Mouse (Mus musculus): Measurements from ENCODE around the gene Rb1. TPM values are rescaled to one million over a fixed set of nuclear protein-coding genes. Genes with fewer than 3 reads are reported as not detected.

The Rb1 gene
- polyA plus RNA-seq, 1 experiment from 2014 or later: 54.3 TPM

DNA sequence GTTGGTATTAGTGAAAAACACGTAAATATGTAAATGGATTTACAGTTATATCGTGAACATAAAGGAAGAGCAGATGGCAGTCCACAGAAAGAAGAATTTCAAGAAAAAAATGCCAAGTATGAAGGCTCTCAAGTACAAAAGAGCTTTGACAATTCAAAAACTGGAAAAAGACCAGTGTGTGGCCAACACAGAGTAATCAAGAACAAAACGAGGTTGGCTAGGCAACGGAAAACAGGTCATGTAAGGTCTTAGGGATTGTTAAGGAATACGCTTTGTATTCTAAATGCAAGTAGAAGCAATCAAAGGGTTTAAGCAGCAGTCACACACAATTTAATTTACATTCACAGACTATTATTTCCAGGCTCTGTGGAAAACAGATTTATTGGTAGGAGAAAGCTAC lies 53.8 kb downstream of the Rb1 start:
- no peak for DNase-seq (ENCODE audit: low spot score)

DNA sequence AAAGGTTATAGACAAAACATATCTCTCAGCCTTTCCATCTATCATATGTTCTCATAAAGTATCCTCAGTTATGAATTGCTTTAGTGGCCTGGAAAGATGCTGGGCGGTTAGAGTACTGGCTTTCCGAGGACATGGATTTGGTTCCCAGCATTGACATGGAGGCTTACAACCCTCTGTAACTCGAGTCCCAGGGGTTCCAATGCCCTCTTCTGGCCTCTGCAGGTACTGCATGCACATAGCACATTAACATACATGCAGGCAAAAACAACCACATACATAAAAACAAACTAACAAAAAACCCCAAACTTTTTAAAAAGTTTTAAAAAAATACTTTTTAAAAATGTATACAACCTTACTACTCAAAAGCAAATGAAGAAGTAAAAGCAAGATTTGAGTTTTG lies 59.5 kb downstream of the Rb1 start:
- DNase-seq (ENCODE audit: low spot score): peak; percentile 32

DNA sequence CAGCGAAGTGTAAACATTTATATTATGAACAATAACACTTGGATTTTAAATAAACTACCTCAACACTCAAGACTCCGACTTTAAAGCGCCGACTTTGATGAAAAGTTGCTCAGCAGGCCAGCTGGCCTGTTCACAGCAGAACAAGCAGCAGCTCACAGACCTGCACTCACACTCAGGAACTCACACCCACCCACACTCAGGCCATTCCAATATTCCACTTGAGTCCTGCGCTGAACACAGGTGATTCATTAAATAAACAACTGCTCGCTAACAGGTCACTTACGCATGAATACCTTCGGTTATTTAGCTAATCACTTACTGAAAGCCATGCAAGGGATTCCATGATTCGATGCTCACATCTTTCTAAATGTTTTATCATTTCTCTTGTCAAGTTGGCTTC lies 63.4 kb downstream of the Rb1 start:
- DNase-seq (ENCODE audit: low spot score): no peak

GRCm38 (mm10) chr14:73258181-73258580 lies 67.4 kb downstream of the Rb1 start:
- no peak for DNase-seq (ENCODE audit: low spot score)

DNA sequence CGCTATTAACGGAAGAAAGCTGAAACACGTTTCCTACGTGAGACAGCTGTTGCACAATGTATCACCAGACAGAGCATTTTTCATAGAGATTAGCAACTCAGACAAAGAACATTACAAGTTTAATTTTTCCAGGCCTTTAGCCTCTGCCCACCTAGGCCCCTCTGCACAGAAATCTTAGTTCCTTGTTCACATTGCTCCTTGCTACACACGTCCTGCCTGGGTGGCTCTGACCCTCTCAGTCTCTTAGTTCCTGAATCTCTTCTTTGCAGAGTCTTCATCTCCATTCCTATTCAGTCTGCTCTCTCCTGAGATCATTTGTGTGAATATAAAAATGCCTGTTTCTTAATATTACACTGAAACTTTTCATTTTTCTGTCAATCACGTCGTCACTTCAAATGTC lies 68.3 kb downstream of the Rb1 start:
- no peak for DNase-seq (ENCODE audit: low spot score)

- peak; percentile 56 for DNase-seq (ENCODE audit: low spot score)
Measured at GRCm38 (mm10) chr14:73255426-73255970, 70.1 kb downstream of the Rb1 start.

GRCm38 (mm10) chr14:73254412-73254811 lies 71.2 kb downstream of the Rb1 start:
- DNase-seq (ENCODE audit: low spot score): no peak

GRCm38 (mm10) chr14:73253453-73254251 lies 72.0 kb downstream of the Rb1 start:
- DNase-seq (ENCODE audit: low spot score): peak; percentile 32

DNA sequence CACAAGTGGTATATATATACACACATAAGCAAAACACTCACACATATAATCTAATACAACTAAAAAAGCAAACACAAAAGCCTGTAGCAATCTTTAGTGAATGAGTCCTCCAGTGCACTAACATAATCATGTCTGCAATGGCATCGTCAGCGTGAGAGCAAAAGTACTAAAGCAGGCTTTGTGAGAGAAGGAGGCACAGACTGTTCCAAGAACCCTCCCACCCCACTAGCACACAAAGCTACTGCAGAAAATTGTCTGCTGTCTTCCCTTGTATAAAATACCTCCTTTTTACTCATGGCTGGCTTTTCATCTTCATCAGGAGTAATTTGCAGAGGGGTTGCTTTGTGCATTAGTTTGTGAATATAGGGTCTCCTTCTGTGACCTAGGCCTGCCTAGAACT lies 73.3 kb downstream of the Rb1 start:
- no peak for DNase-seq (ENCODE audit: low spot score)

DNA sequence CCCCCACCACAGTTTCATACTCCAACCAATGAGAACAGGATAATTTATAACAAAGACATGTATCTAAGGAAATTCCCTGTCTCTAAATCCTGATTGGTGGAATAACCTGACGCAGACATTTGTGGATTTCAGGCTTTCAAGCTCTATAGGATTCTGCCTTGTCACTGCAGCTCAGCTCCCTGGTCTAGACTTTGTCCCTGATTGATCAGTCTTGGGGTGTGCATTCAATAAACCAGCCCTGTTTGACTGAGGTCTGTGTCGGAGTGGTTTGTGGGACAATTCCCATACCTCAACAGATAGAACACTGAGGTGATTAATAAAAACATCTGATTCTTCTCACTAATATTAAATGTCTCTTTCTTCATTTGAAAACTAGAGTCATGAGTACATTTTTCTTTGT lies 75.6 kb downstream of the Rb1 start:
- DNase-seq (ENCODE audit: low spot score): no peak

DNA sequence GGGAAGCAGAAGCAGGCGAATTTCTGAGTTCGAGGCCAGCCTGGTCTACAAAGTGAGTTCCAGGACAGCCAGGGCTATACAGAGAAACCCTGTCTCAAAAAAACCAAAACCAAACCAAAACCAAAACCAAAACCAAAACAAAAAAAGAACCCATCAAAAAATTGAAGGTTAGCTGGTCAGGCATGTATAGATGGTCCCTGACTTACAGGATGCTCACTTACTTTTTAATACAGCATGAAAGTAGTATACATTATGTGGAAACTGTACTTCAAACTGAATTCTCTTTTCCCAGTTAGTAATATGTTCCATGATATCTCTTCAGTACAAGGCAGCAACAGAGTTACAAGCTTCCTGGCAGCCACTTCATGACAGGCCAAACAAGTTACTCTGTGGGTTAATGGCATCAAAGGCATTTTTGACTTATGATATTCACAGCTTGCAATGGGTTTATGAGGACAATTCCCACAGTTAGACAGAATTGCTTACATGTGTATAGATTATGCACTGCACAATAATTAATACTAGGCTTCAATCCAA lies 81.5 kb downstream of the Rb1 start:
- no peak for DNase-seq (ENCODE audit: low spot score)

GRCm38 (mm10) chr14:73239857-73240256 lies 85.8 kb downstream of the Rb1 start:
- no peak for DNase-seq (ENCODE audit: low spot score)

DNA sequence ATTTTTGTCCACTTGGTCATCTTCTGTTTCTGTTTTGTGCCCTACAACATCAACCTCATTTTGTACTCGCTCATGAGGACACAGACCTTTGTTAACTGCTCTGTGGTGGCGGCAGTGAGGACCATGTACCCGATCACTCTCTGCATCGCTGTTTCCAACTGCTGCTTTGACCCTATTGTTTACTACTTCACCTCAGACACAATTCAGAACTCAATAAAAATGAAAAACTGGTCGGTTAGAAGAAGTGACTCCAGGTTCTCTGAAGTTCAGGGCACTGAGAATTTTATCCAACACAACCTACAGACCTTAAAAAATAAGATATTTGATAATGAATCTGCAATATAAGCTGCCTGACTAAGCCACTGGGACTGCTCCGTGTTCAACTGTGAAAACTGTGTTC lies 86.3 kb downstream of the Rb1 start:
- peak; percentile 62 for DNase-seq (ENCODE audit: low spot score)

DNA sequence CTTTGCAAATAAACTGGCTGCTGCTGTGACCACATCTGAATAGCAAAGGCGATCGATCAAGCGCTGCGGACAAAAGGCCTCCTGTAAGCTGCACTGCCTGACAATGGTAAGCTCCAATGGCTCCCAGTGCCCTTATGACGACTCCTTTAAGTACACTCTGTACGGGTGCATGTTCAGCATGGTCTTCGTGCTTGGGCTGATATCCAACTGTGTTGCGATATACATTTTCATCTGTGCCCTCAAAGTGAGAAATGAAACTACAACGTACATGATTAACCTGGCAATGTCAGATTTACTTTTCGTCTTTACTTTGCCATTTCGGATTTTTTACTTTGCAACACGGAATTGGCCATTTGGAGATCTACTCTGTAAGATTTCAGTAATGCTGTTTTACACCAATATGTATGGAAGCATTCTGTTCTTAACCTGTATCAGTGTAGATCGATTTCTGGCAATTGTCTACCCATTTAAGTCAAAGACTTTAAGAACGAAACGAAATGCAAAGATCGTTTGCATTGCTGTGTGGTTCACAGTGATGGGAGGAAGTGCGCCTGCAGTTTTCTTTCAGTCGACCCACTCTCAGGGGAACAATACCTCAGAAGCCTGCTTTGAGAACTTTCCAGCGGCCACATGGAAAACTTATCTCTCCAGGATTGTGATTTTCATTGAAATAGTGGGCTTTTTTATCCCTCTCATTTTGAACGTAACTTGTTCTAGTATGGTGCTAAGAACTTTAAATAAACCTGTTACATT lies 86.9 kb downstream of the Rb1 start:
- DNase-seq (ENCODE audit: low spot score): peak; percentile 66

DNA sequence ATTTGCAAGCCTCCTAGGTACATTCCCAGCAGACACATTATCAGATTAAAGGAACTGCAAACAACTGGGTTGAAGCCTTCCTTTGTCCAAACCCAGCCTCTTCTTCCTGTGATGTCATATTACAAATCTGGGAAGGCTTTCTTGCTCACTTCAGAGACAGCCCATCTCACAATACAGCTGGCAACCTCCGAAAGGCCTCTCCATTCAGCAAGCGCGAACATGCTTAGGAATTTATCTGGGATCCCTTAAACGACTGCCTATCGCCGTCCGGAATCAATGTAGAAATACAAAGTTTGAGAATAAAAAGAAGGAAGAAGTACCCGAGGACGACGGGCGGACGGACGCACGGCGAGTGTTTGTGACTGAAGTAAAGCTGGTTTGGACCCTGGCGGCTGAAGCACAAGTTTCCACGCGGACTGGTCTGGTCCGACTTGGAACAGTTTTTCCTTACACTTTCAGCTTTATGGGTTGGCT lies 87.7 kb downstream of the Rb1 start, which contains the start of gene Lpar6:
Gene Lpar6, plus strand, starts transcription at position 48 of the 474 bp plus-strand sequence.
- peak; percentile 70 for DNase-seq (ENCODE audit: low spot score)

GRCm38 (mm10) chr14:73234468-73235031 lies 91.1 kb downstream of the Rb1 start:
- DNase-seq (ENCODE audit: low spot score): no peak

DNA sequence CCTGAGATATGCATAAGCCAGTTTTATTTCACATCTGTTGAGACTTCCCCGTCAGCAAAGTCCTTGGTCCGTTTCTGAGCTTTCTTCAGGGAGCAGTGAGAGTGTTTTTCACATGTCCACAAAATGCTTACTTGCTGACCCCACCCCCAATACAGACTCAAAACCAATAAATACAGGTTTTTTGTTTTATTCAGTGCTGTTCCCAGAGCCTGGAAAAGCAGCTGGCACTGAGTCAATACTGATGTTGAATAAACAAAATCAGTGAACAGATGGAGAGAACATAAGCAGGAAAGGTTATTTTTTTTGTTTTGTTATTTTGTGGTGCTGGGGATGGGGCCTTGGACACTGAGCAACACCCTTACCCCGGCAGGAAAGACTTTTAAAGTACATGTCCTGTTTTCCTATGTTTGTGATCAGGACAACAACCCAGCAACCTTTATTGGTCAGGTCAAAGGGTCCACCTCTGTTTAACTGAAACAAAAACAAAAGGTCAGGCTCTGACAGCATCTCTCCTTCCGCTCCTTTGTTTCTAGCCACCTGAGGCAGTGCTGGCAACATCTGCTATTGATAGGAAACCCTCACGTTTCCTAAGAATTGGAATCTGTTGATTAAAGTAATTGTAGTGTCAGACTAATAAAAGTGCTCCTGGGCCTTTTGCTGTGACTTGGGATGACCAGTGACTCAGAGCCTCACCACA lies 94.2 kb downstream of the Rb1 start:
- DNase-seq (ENCODE audit: low spot score): no peak

DNA sequence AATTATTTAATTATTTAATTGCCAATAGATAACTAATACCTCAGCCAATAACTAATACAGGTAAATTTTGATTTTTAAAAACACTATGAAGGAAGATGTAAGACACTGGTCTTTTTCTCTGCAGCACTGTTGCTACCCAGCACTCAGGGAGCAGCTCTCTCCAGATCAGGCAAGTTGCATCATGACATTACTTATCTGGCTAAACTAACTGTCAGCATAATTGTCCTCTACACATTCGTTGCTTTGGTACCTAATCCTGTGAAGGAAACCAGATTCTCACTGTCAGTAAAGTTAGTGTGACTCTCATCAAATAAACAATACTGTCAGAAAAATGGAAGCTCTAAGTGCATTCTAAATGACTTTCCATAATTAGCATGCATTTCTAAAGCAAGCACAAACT lies 98.8 kb downstream of the Rb1 start:
- no peak for DNase-seq (ENCODE audit: low spot score)

DNA sequence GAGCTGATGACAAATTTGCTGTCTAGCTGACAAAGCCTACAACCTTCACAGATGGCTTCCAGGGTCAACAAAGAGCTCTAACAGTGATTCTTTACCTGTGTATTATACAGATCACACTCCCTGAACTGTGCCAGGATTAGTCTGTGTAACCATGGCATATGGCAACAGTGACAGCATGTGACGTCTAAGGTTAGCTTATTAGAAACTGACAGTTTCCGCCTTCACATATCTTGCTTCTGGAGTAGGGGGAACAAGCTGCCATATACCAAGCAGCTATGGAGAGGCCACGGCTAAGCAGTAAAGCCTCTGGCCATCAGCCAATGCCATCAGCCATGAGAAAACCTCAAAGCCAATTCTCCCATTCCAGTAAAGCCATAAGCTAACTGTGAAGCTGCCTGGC lies 99.3 kb downstream of the Rb1 start:
- DNase-seq (ENCODE audit: low spot score): no peak

DNA sequence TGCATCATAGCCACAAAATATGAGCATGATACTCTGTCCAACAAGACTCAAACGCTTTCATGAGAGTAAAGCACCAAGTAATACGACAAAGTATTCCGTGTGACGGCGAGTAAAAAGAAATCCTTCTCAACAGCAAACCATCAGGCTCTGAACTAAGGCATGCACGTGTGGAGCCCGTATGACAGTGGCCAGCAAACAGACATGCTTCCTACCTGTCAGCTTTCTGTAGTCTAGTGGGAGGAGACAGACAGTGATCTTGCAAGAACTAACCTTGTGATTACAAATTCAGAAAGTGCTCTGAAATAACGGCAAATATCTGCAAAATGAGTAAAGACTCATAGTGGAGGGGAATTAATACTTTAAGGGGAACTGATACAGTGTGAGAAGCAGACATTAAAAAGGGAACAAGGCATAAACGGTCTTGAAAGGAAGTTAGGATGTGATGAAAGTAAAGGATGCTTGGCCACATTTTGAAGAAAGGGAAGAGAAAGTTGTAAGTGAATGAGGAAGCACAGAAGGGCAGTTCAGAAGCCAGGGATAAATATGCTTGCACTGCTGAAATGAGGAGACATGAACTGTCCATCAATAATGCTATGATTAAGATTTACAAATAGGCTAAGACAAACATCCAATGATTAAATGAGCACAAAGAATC lies 103.2 kb downstream of the Rb1 start:
- no peak for DNase-seq (ENCODE audit: low spot score)

DNA sequence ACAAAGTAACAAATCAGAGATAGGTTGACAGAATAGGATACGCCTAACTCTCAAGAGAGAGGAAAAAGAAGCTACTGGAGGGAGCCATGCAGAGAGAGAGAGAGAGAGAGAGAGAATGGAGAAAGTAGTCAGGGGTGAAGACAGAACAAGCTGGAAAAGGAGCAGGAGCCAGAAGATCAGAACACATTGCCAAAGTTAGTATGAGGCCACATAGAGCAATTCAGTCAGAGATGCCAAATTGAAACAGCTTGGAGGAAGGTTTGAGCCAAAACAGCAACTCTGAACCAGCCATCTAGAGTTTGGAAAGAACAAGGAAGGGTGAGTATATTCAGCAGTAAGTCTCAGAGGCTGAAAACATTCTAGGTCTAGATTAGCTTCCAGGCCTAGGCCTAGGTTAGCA lies 108.6 kb downstream of the Rb1 start:
- no peak for DNase-seq (ENCODE audit: low spot score)

Data from thymus, postnatal 0 days (tissue).